Mouse (Mus musculus): ENCODE data around the gene Cisd3. TPM values are rescaled to one million over a fixed set of nuclear protein-coding genes. Genes with fewer than 3 reads are reported as not detected.
"Not testable (repeated sequence)": the region's sequence is repeated elsewhere in the genome, so short reads cannot be mapped to it uniquely, and the experiment has no call there.

Cisd3 gene
- polyA plus RNA-seq, 1 experiment from 2014 or later, result 19.0 TPM

- no peak overlapping the region for H3K9ac ChIP-seq (ENCODE audit: low read length)
- H3K4me1 ChIP-seq (ENCODE audit: control insufficient read depth, insufficient read depth, low read length), result no peaks in the 10 kb centered on the region
- ATAC-seq (ENCODE audit: low FRiP score) (no peak), DNase-seq (ENCODE audit: low spot score, missing footprints) (no peak)
- H3K4me3 ChIP-seq (ENCODE audit: low read depth, low read length), result no peak overlapping the region
- WGBS, result 85% methylated on average over 7 of the region's 7 CpGs
- H3K27ac ChIP-seq (ENCODE audit: low read depth, low read length), result no peak overlapping the region
- H3K4me2 ChIP-seq, result no peak overlapping the region
- H3K9me3 ChIP-seq (ENCODE audit: control insufficient read depth, low read length), result no peaks in the 10 kb centered on the region; the same call in 1 of the 2 replicates
- H3K27me3 ChIP-seq (ENCODE audit: control insufficient read depth, insufficient read depth, low read length), result no peaks in the 10 kb centered on the region
- H3K36me3 ChIP-seq (ENCODE audit: control insufficient read depth, insufficient read depth, low read length), result peaks cover 43% of the 10 kb centered on the region
These were observed 38.1 kb downstream of the Cisd3 start for GRCm38 (mm10) chr11:97723709-97724108.

DNA sequence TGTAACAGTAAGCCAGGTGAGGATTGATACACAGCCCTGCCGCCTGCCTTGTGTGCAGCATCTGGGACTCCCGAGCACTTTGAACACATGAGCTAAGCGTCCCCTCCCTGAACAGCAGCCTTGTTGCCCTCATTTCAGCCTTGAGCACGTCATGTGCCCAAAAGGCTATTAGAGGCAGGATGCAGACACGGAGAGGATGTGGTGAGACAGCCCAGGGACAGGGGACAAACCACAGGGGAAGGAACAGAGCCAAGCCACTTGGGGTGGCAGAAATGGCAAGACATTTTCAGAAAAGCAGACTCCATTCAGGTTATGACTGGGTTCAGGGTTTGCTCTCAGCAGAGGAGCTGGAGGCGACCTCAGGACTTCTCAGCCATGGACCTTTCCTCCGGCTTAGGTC is 42.7 kb downstream of the Cisd3 start:
- no peak overlapping the region for H3K27ac ChIP-seq (ENCODE audit: low read depth, low read length)
- H3K36me3 ChIP-seq (ENCODE audit: control insufficient read depth, insufficient read depth, low read length), result peaks cover 20% of the 10 kb centered on the region
- ATAC-seq (ENCODE audit: low FRiP score), result no peak
- H3K9me3 ChIP-seq (ENCODE audit: control insufficient read depth, low read length), result no peaks in the 10 kb centered on the region
- no peak overlapping the region for H3K9ac ChIP-seq (ENCODE audit: low read length)
- WGBS, result 82% methylated on average over 7 of the region's 7 CpGs
- no peak for DNase-seq (ENCODE audit: low spot score, missing footprints)
- no peak overlapping the region for H3K4me3 ChIP-seq (ENCODE audit: low read depth, low read length)
- no peaks in the 10 kb centered on the region for H3K27me3 ChIP-seq (ENCODE audit: control insufficient read depth, insufficient read depth, low read length)
- no peaks in the 10 kb centered on the region for H3K4me1 ChIP-seq (ENCODE audit: control insufficient read depth, insufficient read depth, low read length)
- no peak overlapping the region for H3K4me2 ChIP-seq

DNA sequence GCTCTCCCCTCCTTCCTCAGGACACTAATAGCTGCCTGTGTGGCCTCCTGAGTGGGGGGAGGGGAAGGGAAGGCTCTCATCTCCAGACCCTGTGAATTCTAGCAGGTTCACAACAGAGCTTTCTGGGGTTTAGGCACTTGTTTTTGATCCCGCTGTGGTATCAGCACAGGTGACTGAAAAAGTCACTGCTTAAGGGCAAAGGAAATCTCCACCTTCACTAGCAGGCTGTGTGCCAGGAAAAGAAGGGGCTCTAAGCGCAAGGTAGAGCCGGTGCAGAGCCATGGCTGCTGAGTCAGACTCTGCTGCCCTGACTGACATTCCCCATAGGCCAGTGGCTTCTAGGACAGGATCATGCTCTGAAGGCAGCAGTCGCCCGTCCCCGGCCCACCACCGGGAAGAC is 43.1 kb downstream of the Cisd3 start:
- Histone ChIP-seq H3K4me2 (no peak overlapping the region), H3K4me1 (ENCODE audit: control insufficient read depth, insufficient read depth, low read length) (no peaks in the 10 kb centered on the region), H3K27ac (ENCODE audit: low read depth, low read length) (no peak overlapping the region; the same call in 1 of the 2 replicates), H3K9ac (ENCODE audit: low read length) (no peak overlapping the region), H3K9me3 (ENCODE audit: control insufficient read depth, low read length) (no peaks in the 10 kb centered on the region), H3K4me3 (ENCODE audit: low read depth, low read length) (no peak overlapping the region), H3K27me3 (ENCODE audit: control insufficient read depth, insufficient read depth, low read length) (no peaks in the 10 kb centered on the region), H3K36me3 (ENCODE audit: control insufficient read depth, insufficient read depth, low read length) (peaks cover 20% of the 10 kb centered on the region)
- ATAC-seq (ENCODE audit: low FRiP score), result no peak
- no peak for DNase-seq (ENCODE audit: low spot score, missing footprints)
- 92% methylated on average over 7 of the region's 7 CpGs for WGBS

- H3K9ac ChIP-seq (ENCODE audit: low read length), result no peak overlapping the region
- H3K4me1 ChIP-seq (ENCODE audit: control insufficient read depth, insufficient read depth, low read length), result no peaks in the 10 kb centered on the region; the same call in none of the 2 replicates
- WGBS, result 61% methylated on average over 10 of the region's 10 CpGs
- DNase-seq (ENCODE audit: low spot score, missing footprints) (peak; percentile 80), ATAC-seq (ENCODE audit: low FRiP score) (no peak)
- H3K36me3 ChIP-seq (ENCODE audit: control insufficient read depth, insufficient read depth, low read length), result peaks cover 5% of the 10 kb centered on the region; the same call in 1 of the 2 replicates
- H3K4me2 ChIP-seq, result no peak overlapping the region
- H3K27ac ChIP-seq (ENCODE audit: low read depth, low read length), result no peak overlapping the region
- H3K9me3 ChIP-seq (ENCODE audit: control insufficient read depth, low read length), result no peaks in the 10 kb centered on the region
- H3K27me3 ChIP-seq (ENCODE audit: control insufficient read depth, insufficient read depth, low read length), result no peaks in the 10 kb centered on the region
- no peak overlapping the region for H3K4me3 ChIP-seq (ENCODE audit: low read depth, low read length)
These were observed 48.1 kb downstream of the Cisd3 start for GRCm38 (mm10) chr11:97733689-97734088.

GRCm38 (mm10) chr11:97734810-97735209 is 49.2 kb downstream of the Cisd3 start:
- H3K9me3 ChIP-seq (ENCODE audit: control insufficient read depth, low read length); H3K9ac ChIP-seq (ENCODE audit: low read length); H3K4me1 ChIP-seq (ENCODE audit: control insufficient read depth, insufficient read depth, low read length); H3K36me3 ChIP-seq (ENCODE audit: control insufficient read depth, insufficient read depth, low read length); H3K27me3 ChIP-seq (ENCODE audit: control insufficient read depth, insufficient read depth, low read length); H3K4me2 ChIP-seq; H3K27ac ChIP-seq (ENCODE audit: low read depth, low read length); H3K4me3 ChIP-seq (ENCODE audit: low read depth, low read length); DNase-seq (ENCODE audit: low spot score, missing footprints); ATAC-seq (ENCODE audit: low FRiP score): not testable (repeated sequence)
- WGBS, result 90% methylated on average over 5 of the region's 5 CpGs

- H3K36me3 ChIP-seq (ENCODE audit: control insufficient read depth, insufficient read depth, low read length), result peaks cover 3% of the 10 kb centered on the region; the same call in 1 of the 2 replicates
- H3K9ac ChIP-seq (ENCODE audit: low read length), result no peak overlapping the region
- H3K4me3 ChIP-seq (ENCODE audit: low read depth, low read length), result no peak overlapping the region
- DNase-seq (ENCODE audit: low spot score, missing footprints), result no peak
- WGBS, result 89% methylated on average over 5 of the region's 5 CpGs
- H3K4me2 ChIP-seq, result no peak overlapping the region
- H3K4me1 ChIP-seq (ENCODE audit: control insufficient read depth, insufficient read depth, low read length), result no peaks in the 10 kb centered on the region; the same call in none of the 2 replicates
- H3K27me3 ChIP-seq (ENCODE audit: control insufficient read depth, insufficient read depth, low read length), result no peaks in the 10 kb centered on the region
- no peak for ATAC-seq (ENCODE audit: low FRiP score)
- H3K27ac ChIP-seq (ENCODE audit: low read depth, low read length), result no peak overlapping the region
- no peaks in the 10 kb centered on the region for H3K9me3 ChIP-seq (ENCODE audit: control insufficient read depth, low read length)
These were observed 51.0 kb downstream of the Cisd3 start for GRCm38 (mm10) chr11:97736645-97737044.

DNA sequence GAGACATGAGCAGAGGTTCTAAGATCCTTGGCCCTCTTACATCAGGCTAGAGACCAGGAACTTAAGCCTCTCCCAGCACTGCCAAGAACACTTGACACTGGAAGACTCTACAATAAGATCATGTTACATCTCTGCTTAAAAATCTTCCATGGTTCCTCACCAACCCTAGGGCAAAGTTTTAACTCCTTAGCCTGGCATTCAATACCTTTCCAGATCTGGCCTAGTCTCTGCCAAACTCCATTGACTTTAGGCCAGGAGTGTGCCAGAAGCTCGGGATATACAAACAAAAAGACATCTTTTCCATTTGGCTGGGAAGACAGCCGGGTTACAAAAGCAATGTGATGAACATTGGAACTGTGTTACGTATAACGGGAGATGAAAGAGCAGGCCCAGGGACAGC is 52.0 kb downstream of the Cisd3 start:
- DNase-seq (ENCODE audit: low spot score, missing footprints) (peak; percentile 71), ATAC-seq (ENCODE audit: low FRiP score) (no peak)
- Histone ChIP-seq H3K4me2 (no peak overlapping the region), H3K9me3 (ENCODE audit: control insufficient read depth, low read length) (no peaks in the 10 kb centered on the region), H3K4me1 (ENCODE audit: control insufficient read depth, insufficient read depth, low read length) (peaks cover under 1% of the 10 kb centered on the region), H3K27ac (ENCODE audit: low read depth, low read length) (no peak overlapping the region), H3K36me3 (ENCODE audit: control insufficient read depth, insufficient read depth, low read length) (no peaks in the 10 kb centered on the region), H3K9ac (ENCODE audit: low read length) (no peak overlapping the region), H3K4me3 (ENCODE audit: low read depth, low read length) (no peak overlapping the region), H3K27me3 (ENCODE audit: control insufficient read depth, insufficient read depth, low read length) (no peaks in the 10 kb centered on the region)
- 88% methylated on average over 4 of the region's 4 CpGs for WGBS

Small RNA genes lying within 50 kb of the gene (microRNA-seq; reads per million reads assigned to microRNA genes)
- gene Gm24158, result not detected
- gene Mir6927, result 1.1 reads per million

Other genes with a start within 250 kb of the Cisd3 start
- 0.11 TPM in 1 of 2 replicates, not detected in the other for gene 4933428G20Rik, start 185.5 kb upstream of the Cisd3 start, polyA plus RNA-seq (2014; fragmentation: Nextera tagmentation; extraction: Ambion mirVana)
- gene Srcin1, start 109.6 kb upstream of the Cisd3 start, polyA plus RNA-seq (2014; fragmentation: Nextera tagmentation; extraction: Ambion mirVana), result 1.7 and 2.2 TPM in 2 replicates
- gene Epop, start 56.1 kb upstream of the Cisd3 start, polyA plus RNA-seq (2014; fragmentation: Nextera tagmentation; extraction: Ambion mirVana), result 7.0 and 12.0 TPM in 2 replicates
- 3.5 and 4.3 TPM in 2 replicates for gene Mllt6, start 22.4 kb upstream of the Cisd3 start, polyA plus RNA-seq (2014; fragmentation: Nextera tagmentation; extraction: Ambion mirVana)
- 13.4 and 16.1 TPM in 2 replicates for gene Pcgf2, start 14.7 kb downstream of the Cisd3 start, polyA plus RNA-seq (2014; fragmentation: Nextera tagmentation; extraction: Ambion mirVana)
- gene Psmb3, start 17.6 kb downstream of the Cisd3 start, polyA plus RNA-seq (2014; fragmentation: Nextera tagmentation; extraction: Ambion mirVana), result 477 and 517 TPM in 2 replicates
- 2.4 TPM in 2 replicates for gene Pip4k2b, start 58.9 kb downstream of the Cisd3 start, polyA plus RNA-seq (2014; fragmentation: Nextera tagmentation; extraction: Ambion mirVana)
- gene Cwc25, start 80.7 kb downstream of the Cisd3 start, polyA plus RNA-seq (2014; fragmentation: Nextera tagmentation; extraction: Ambion mirVana), result 12.6 and 15.0 TPM in 2 replicates
- gene 1700001P01Rik, start 90.1 kb downstream of the Cisd3 start, polyA plus RNA-seq (2014; fragmentation: Nextera tagmentation; extraction: Ambion mirVana), result 0.47 and 0.78 TPM in 2 replicates
- gene Rpl23, start 96.6 kb downstream of the Cisd3 start, polyA plus RNA-seq (2014; fragmentation: Nextera tagmentation; extraction: Ambion mirVana), result 441 and 443 TPM in 2 replicates
- gene Lasp1, start 113.2 kb downstream of the Cisd3 start, polyA plus RNA-seq (2014; fragmentation: Nextera tagmentation; extraction: Ambion mirVana), result 52.6 and 59.2 TPM in 2 replicates
- gene B230217C12Rik, start 155.0 kb downstream of the Cisd3 start, polyA plus RNA-seq (2014; fragmentation: Nextera tagmentation; extraction: Ambion mirVana), result 14.7 and 17.3 TPM in 2 replicates
- 0.83 and 0.96 TPM in 2 replicates for gene Fbxo47, start 198.3 kb downstream of the Cisd3 start, polyA plus RNA-seq (2014; fragmentation: Nextera tagmentation; extraction: Ambion mirVana)

Data from midbrain, embryonic 11.5 days (tissue).